Comparison of ENCODE assay signal across 10 mouse cellular contexts in the genomic region with DNA sequence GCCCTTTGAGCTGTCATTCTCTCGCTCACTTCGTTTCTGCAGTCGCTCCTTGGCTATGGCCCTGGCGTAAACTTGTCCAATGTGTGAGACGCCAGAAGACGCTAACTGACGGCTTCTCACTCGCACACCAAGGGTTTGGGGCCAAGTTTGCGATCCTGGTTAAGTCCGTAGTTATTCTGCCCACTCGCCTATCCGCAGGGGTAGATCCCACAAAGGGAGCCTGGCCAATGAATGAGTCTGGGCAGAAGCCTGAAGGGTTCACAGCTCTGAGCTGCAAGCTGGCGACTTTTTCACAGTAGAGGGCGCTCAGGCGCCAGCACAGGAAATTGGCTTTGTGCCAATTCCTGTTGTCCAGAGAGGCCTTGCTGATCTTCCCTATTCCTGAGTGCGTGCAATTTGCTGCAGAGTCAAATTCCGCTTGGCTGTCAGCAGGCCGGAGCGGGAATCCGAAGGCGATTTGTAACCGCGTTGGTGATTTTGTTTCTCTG. TPM values are rescaled to one million over a fixed set of nuclear protein-coding genes. Genes with fewer than 3 reads are reported as not detected.
A peak's percentile ranks its signal among the peaks of the same experiment; 100 is the strongest.
DNase-seq lines count a peak whose midpoint lies in the region; ATAC-seq lines count a peak whose summit lies in the region.
"Not testable (repeated sequence)": the region's sequence is repeated elsewhere in the genome, so short reads cannot be mapped to it uniquely, and the experiment has no call there.
"Had no signal": no experiment of that assay in that cellular context is flagged by ENCODE, and none has a peak within 500 bp of the region (broad histone marks: within the 10 kb centered on the region; RNA-seq: fewer than 3 reads in every experiment).

No protein-coding gene starts in this region.

- H3K36me3 ChIP-seq in embryonic facial prominence, embryonic 11.5 days (replicated peaks; ENCODE audit: control insufficient read depth, insufficient read depth, low read depth, low read length); limb, embryonic 10.5 days; neural tube, embryonic 15.5 days: not testable (repeated sequence)

- not testable (repeated sequence) for H3K4me3 ChIP-seq in embryonic facial prominence, embryonic 11.5 days (ENCODE audit: low read depth, low read length)
- H3K4me3 ChIP-seq in limb, embryonic 10.5 days: 0 out of 2 replicates have a peak overlapping the region, but pooled peaks have one; percentile 10
- peak overlapping the region; percentile 30 for H3K4me3 ChIP-seq in neural tube, embryonic 15.5 days (replicated peaks)

- WGBS in embryonic facial prominence, embryonic 11.5 days: 11% methylated on average over 21 of the region's 23 CpGs
- WGBS in limb, embryonic 10.5 days: 16% methylated on average over 23 of the region's 23 CpGs
- WGBS in neural tube, embryonic 15.5 days: 18% methylated on average over 23 of the region's 23 CpGs

- H3K27me3 ChIP-seq in embryonic facial prominence, embryonic 11.5 days (ENCODE audit: control insufficient read depth, insufficient read depth, low read length); neural tube, embryonic 15.5 days (replicated peaks): not testable (repeated sequence)
- peaks cover 19% of the 10 kb centered on the region for H3K27me3 ChIP-seq in limb, embryonic 10.5 days (ENCODE audit: low read depth, poor library complexity, severe bottlenecking)

- not testable (repeated sequence) for H3K9ac ChIP-seq in embryonic facial prominence, embryonic 11.5 days (replicated peaks; ENCODE audit: low read length); neural tube, embryonic 15.5 days (replicated peaks)

- not testable (repeated sequence) for H3K4me2 ChIP-seq in embryonic facial prominence, embryonic 11.5 days (ENCODE audit: low read depth, low read length)
- H3K4me2 ChIP-seq in neural tube, embryonic 15.5 days: peak overlapping the region; percentile 51

- H3K9me3 ChIP-seq in embryonic facial prominence, embryonic 11.5 days (replicated peaks; ENCODE audit: control insufficient read depth, low read length); limb, embryonic 10.5 days (replicated peaks); neural tube, embryonic 15.5 days (replicated peaks): not testable (repeated sequence)

- not testable (repeated sequence) for H3K27ac ChIP-seq in embryonic facial prominence, embryonic 11.5 days (replicated peaks; ENCODE audit: low read depth, low read length); limb, embryonic 10.5 days; neural tube, embryonic 15.5 days (replicated peaks)

- peak; percentile 47 for DNase-seq in brain, adult 2 months (ENCODE audit: low read depth, low spot score)
- DNase-seq in embryonic facial prominence, embryonic 11.5 days (ENCODE audit: low spot score): peak; percentile 32
- peak; percentile 7 for DNase-seq in heart, adult 8-10 months (ENCODE audit: low spot score)
- DNase-seq in limb, embryonic 10.5 days (ENCODE audit: low spot score): peak; percentile 48
- DNase-seq in lung, postnatal 36 days: peak; percentile 10

- ATAC-seq in embryonic facial prominence, embryonic 11.5 days (replicated peaks; ENCODE audit: insufficient number of reproducible peaks, low FRiP score, low TSS enrichment, low read depth): peak; percentile 63
- ATAC-seq in inflammation-experienced regulatory T-cells, adult 6 months: peak; percentile 34
- peak; percentile 75 for ATAC-seq in neural tube, embryonic 15.5 days (ENCODE audit: low FRiP score)

- H3K4me1 ChIP-seq in embryonic facial prominence, embryonic 11.5 days (ENCODE audit: control insufficient read depth, insufficient read depth, low read length); limb, embryonic 10.5 days; neural tube, embryonic 15.5 days: not testable (repeated sequence)

RNA-seq across cellular contexts. Expression of a gene that starts 0.6 kb away (rescaled TPM):
- not detected in 2 replicates for polyA plus RNA-seq in embryonic facial prominence, embryonic 11.5 days (2014; fragmentation: Nextera tagmentation; extraction: Ambion mirVana)
- not detected for total RNA-seq in heart, adult 8-10 months (2022)
- polyA plus RNA-seq in inflammation-experienced regulatory T-cells, adult 6 months (2017; shearing (Covaris generic)): not detected
- polyA plus RNA-seq in limb, embryonic 10.5 days (2016; fragmentation: Nextera tagmentation; extraction: Ambion mirVana): not detected in 2 replicates
- polyA plus RNA-seq in neural tube, embryonic 15.5 days (2015; fragmentation: Nextera tagmentation; extraction: Ambion mirVana): not detected in 2 replicates
- total RNA-seq: adrenal gland, adult 18-20 months; gastrocnemius, postnatal 4 days had no signal
- polyA plus RNA-seq: macrophage had no signal

RNA-seq across cellular contexts. Expression of a gene that starts 6.4 kb away (rescaled TPM):
- not detected in 2 replicates for polyA plus RNA-seq in embryonic facial prominence, embryonic 11.5 days (2014; fragmentation: Nextera tagmentation; extraction: Ambion mirVana)
- not detected for total RNA-seq in heart, adult 8-10 months (2022)
- polyA plus RNA-seq in inflammation-experienced regulatory T-cells, adult 6 months (2017; shearing (Covaris generic)): not detected
- polyA plus RNA-seq in limb, embryonic 10.5 days (2016; fragmentation: Nextera tagmentation; extraction: Ambion mirVana): not detected in 2 replicates
- not detected in 2 replicates for polyA plus RNA-seq in neural tube, embryonic 15.5 days (2015; fragmentation: Nextera tagmentation; extraction: Ambion mirVana)
- total RNA-seq: adrenal gland, adult 18-20 months; gastrocnemius, postnatal 4 days had no signal
- polyA plus RNA-seq: macrophage had no signal

RNA-seq across cellular contexts. Expression of a gene that starts 45.7 kb away (rescaled TPM):
- polyA plus RNA-seq in embryonic facial prominence, embryonic 11.5 days (2014; fragmentation: Nextera tagmentation; extraction: Ambion mirVana): 46.6 and 46.7 TPM in 2 replicates
- total RNA-seq in heart, adult 8-10 months (2022): 10 to 100 TPM; 18.1 to 21.7 (median 19.3) TPM
- 10 to 100 TPM; 20.9 to 24.2 (median 21.7) TPM for polyA plus RNA-seq in inflammation-experienced regulatory T-cells, adult 6 months (2017; shearing (Covaris generic))
- polyA plus RNA-seq in limb, embryonic 10.5 days (2016; fragmentation: Nextera tagmentation; extraction: Ambion mirVana): 41.6 and 45.1 TPM in 2 replicates
- polyA plus RNA-seq in neural tube, embryonic 15.5 days (2015; fragmentation: Nextera tagmentation; extraction: Ambion mirVana): 30.0 and 33.4 TPM in 2 replicates

RNA-seq across cellular contexts. Expression of a gene that starts 58.2 kb away (rescaled TPM):
- polyA plus RNA-seq in embryonic facial prominence, embryonic 11.5 days (2014; fragmentation: Nextera tagmentation; extraction: Ambion mirVana): not detected in 2 replicates
- total RNA-seq in heart, adult 8-10 months (2022): not detected
- not detected for polyA plus RNA-seq in inflammation-experienced regulatory T-cells, adult 6 months (2017; shearing (Covaris generic))
- polyA plus RNA-seq in limb, embryonic 10.5 days (2016; fragmentation: Nextera tagmentation; extraction: Ambion mirVana): not detected in 2 replicates
- polyA plus RNA-seq in neural tube, embryonic 15.5 days (2015; fragmentation: Nextera tagmentation; extraction: Ambion mirVana): not detected in 2 replicates
- total RNA-seq: adrenal gland, adult 18-20 months; gastrocnemius, postnatal 4 days had no signal
- polyA plus RNA-seq: macrophage had no signal
